Mouse (Mus musculus): ENCODE measurements around the gene Efhd2. TPM values are rescaled to one million over a fixed set of nuclear protein-coding genes. Genes with fewer than 3 reads are reported as not detected.

Efhd2 gene
- total RNA-seq, 2 experiments from 2014 or later, result 16.4 to 21.6 TPM

GRCm38 (mm10) chr4:141881950-141882349 lies 7.2 kb upstream of the Efhd2 start:
- intact Hi-C loops (cut with DNase I), result no loop called here

DNA sequence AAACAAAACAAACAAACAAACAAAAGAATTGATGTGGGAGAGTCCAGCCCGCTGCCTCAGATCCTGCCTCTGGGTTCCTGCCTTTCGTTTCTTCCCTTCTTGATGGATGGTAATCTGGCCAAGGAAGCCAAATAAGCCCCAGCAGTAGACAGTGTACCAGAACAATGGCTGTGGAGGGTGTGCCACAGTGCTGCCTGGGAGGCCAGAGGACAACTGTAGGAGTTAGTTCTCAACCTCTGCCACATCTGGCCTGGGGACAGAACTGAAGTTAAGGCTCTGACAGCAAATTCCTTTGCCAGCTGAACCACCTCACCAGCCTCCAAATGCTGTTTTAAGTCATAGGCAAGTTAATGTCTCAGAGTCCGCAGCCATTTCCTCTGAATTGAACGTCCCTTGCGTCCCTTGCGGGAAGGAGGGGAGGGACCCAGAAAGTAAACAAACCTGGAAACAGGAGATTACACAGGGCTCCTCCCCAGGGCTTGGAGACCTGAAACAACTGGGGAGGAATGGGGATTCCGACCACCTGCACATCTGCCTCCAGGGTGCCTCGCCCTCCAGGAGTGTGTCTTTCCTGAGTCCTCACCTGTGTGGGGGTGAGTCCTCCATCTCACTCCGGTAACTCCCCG lies 6.7 kb upstream of the Efhd2 start:
- intact Hi-C loops (cut with DNase I), result no loop called here
- DNase-seq (ENCODE audit: low spot score), result no peak

More at GRCm38 (mm10) chr4:141881950-141882349, 7.2 kb upstream of the Efhd2 start:
- no peak for DNase-seq (ENCODE audit: low spot score)

GRCm38 (mm10) chr4:141879875-141880274 lies 5.2 kb upstream of the Efhd2 start:
- intact Hi-C loops (cut with DNase I), result no loop called here
- no peak for DNase-seq (ENCODE audit: low spot score)

- intact Hi-C loops (cut with DNase I), result no loop called here
- no peak for DNase-seq (ENCODE audit: low spot score)
Measured at GRCm38 (mm10) chr4:141879074-141879473, 4.4 kb upstream of the Efhd2 start.

- intact Hi-C loops (cut with DNase I), result no loop called here
- no peak for DNase-seq (ENCODE audit: low spot score)
Measured at GRCm38 (mm10) chr4:141878621-141879020, 3.9 kb upstream of the Efhd2 start.

DNA sequence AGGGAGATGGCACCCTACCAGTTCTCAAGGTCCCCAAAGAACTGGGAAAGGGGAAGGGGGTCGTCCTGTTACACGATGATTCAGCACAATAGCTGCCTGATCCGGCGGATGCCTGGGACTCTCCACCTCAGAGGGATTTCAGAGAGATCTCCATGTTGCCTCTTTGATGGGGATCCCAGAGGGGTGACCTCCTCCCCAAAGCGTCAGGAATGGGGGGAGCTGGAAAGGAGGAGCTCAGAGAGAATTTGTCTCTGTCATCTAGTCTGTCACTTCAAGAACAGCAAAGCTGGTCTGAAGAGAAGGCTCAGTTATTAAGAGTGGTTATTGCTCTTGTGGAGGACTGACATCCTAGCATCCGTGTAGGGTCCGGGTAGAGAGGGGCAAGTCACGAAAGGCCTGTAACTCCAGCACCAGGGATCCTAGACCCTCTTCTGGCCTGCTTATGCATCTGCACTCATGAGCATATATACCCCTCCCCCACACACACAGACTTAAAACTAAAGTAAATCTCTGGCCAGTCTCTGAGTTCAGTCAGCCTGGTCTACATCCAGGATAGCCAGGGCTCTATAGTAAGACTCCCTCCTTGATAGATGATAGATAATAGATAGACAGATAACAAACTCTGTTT lies 875 bp upstream of the Efhd2 start:
- no peak for DNase-seq (ENCODE audit: low spot score)
- intact Hi-C loops (cut with DNase I), result no loop called here

DNA sequence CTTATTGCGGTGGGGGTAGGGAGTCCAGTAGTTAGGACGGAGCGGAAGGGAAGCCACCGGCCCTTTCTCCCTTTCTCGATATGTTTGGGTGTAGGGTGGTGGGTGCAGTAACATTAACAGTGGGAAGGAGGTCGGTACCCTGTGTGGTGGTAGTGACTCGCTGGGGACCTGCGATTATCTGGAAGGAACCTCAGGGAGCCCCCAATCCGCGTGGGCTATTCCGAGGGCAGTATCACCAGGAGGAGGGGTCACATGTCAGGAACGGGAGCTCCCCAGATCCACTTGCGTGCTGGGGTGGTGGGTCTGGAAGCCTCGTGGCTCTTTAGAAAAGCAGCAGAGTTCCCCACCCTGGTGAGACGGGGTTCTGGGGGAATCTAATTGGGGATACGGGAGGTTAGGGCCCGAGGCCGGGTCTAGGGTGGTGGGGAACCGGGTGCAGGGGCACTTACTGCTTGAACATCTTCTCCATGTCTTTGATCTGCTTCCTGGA lies 564 bp downstream of the Efhd2 start:
- no peak for DNase-seq (ENCODE audit: low spot score)
- intact Hi-C loops (cut with DNase I), result loop anchor here (5.0 kb wide), 1 partner anchor 43 kb away; no protein-coding TSS in a partner anchor

- intact Hi-C loops (cut with DNase I), result loop anchor here (5.0 kb wide), 1 partner anchor 44 kb away; no protein-coding TSS in a partner anchor
- DNase-seq (ENCODE audit: low spot score), result no peak
Measured at GRCm38 (mm10) chr4:141872977-141873376, 1.7 kb downstream of the Efhd2 start.

- intact Hi-C loops (cut with DNase I), result loop anchor here (5.0 kb wide), 1 partner anchor 45 kb away; no protein-coding TSS in a partner anchor
- DNase-seq (ENCODE audit: low spot score), result no peak
Measured at GRCm38 (mm10) chr4:141871909-141872308, 2.8 kb downstream of the Efhd2 start.

- DNase-seq (ENCODE audit: low spot score), result no peak
- intact Hi-C loops (cut with DNase I), result loop anchor here (5.0 kb wide), 1 partner anchor 46 kb away; no protein-coding TSS in a partner anchor
Measured at GRCm38 (mm10) chr4:141871333-141871725, 3.4 kb downstream of the Efhd2 start.

GRCm38 (mm10) chr4:141870666-141871332 lies 3.9 kb downstream of the Efhd2 start:
- DNase-seq (ENCODE audit: low spot score), result no peak

DNA sequence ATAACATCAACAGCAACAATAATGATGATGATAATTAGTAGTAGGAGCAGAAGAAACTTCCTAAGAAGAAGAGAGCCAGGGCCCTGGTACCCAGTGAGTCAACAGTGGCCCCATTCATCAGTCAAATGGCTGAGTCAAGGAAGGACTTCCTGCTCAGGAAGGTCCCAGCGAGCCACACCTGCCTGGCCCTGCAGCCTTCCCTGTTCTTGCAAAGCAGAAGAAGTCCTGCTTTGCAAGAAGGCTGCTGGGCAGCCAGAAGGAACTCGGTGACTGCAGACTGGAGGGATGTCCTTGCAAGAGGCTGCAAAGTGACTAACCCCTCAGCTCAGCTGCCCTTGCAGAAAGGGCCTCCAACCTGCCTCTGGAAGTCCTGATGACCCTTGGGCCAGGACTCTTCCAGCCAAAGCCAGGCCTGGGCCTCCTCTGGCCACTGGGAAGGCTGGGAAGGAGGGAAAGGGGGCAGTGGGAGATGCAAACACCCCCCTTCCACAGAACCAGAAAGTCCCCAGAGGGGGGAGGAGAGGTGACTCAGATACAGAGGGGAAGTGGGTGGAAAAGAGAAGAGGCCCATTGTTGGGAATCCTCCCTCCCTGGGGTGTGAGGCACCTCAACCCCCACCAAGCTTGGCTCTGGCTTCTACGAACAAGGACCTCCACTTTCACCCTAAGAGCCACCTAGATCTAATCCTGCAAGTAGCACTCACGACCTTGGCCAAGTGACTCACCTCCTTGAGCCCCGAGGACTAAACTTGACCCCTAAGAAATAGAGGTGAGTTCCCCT lies 5.1 kb downstream of the Efhd2 start:
- intact Hi-C loops (cut with DNase I), result loop anchor here (5.0 kb wide), 1 partner anchor 48 kb away; no protein-coding TSS in a partner anchor

More at GRCm38 (mm10) chr4:141870666-141871332, 3.9 kb downstream of the Efhd2 start:
- intact Hi-C loops (cut with DNase I), result loop anchor here (5.0 kb wide), 1 partner anchor 47 kb away; no protein-coding TSS in a partner anchor

DNA sequence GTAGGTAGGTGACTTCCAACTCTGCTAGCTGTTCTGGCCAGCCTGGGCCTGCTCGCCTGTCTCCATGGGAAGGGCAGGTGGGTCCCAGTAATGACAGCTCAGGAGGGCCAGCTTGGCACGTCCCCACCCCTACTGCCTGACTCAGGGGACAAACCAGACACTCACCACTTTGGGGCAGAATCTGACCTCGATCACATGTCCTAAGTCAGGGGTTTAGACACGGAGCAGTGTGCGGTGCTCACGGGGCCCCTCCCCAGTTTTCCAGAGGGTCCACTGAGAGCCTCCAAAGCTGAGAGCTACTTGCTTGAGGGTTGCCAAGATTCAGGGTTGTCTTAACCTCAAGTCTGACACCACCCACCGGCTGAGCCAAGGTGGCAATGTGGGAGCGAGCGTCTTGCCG lies 6.7 kb downstream of the Efhd2 start:
- DNase-seq (ENCODE audit: low spot score), result no peak
- intact Hi-C loops (cut with DNase I), result no loop called here

More for the DNA sequence above, 5.1 kb downstream of the Efhd2 start:
- no peak for DNase-seq (ENCODE audit: low spot score)

GRCm38 (mm10) chr4:141867498-141867897 lies 7.2 kb downstream of the Efhd2 start:
- intact Hi-C loops (cut with DNase I), result no loop called here
- DNase-seq (ENCODE audit: low spot score), result no peak

DNA sequence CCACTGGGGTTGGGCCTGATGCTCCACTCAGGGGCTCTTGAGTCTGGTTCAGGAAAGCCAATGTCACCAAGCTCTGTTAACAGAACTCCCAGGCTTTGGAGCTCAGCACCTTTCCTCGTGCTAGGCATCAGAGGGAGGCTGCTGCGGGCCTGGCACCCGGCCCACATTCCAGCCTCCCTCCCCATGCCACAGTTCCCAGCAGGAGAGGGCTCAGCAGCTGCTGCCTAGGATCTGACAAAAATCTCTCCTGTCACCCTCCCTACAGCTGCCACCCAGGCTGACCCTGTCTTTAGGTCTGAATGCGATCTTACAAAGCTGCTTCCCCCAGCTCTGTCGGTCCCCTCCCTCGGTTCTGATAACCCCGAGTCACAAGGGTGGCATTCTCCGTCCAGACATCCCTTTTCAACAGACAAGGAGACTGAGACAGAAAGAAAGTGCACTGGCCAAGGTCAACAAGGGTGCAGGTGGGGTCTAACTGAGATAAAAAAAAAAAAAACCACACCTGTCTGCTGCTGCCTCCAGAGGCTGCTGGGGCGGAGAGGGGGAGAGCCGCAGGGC lies 7.7 kb downstream of the Efhd2 start:
- intact Hi-C loops (cut with DNase I), result no loop called here

DNA sequence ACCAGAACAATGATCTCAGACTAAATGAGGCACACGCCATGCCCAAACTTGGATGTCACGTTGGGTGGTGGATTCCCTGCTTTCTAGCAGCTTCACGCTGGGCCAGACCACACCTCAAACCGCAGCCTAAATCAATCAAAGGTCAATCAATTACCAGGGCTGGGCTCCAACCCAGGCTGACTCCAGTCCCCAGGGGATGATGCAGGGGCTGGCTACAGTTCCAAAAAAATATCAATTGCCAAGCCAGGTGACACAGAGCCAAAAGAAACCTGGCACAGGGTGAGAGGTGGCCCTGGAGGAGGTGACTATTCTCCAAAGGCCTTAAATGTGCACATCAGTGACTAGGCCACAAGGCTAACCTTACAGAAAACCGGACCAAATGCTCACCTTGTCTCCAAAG lies 9.1 kb downstream of the Efhd2 start:
- no peak for DNase-seq (ENCODE audit: low spot score)
- intact Hi-C loops (cut with DNase I), result no loop called here

More for the DNA sequence above, 7.7 kb downstream of the Efhd2 start:
- DNase-seq (ENCODE audit: low spot score), result no peak

- intact Hi-C loops (cut with DNase I), result no loop called here
- DNase-seq (ENCODE audit: low spot score), result no peak
Measured at GRCm38 (mm10) chr4:141865006-141865405, 9.7 kb downstream of the Efhd2 start.

GRCm38 (mm10) chr4:141864506-141864905 lies 10.2 kb downstream of the Efhd2 start:
- no peak for DNase-seq (ENCODE audit: low spot score)
- intact Hi-C loops (cut with DNase I), result no loop called here

- intact Hi-C loops (cut with DNase I), result no loop called here
- no peak for DNase-seq (ENCODE audit: low spot score)
Measured at GRCm38 (mm10) chr4:141863726-141864280, 10.9 kb downstream of the Efhd2 start.
